Mouse (Mus musculus) A20 (cell line): ENCODE measurements around the gene Psmc3ip.
A peak's percentile ranks its signal among the peaks of the same experiment; 100 is the strongest.

Experiments used
- DNase-seq: peaks from one replicate; pipeline ENCODE4 v3.0.0-alpha.2; 2011; ENCODE audit warnings: low read depth, low spot score

Gene Psmc3ip

DNA sequence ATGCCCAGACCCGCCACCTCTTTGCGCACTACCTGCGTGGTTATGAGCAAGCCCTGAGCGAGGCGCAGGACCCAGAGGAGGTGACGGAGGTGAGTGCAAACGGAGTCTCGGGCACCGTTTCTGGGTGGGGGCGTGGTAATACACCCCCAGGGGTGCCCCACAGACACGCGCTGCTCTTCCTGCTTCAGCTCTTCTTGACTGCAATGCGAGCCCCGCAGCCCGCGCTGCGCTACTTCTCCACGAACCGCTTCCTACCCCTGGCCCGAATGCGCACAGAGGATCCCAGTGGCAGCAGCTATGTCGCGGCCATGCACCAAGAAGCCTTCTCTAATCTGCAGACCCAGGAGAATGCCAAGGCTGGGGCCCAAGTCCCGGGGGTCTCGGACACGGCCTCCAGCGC, 15.5 kb downstream of the Psmc3ip start:
- DNase-seq = no peak

DNA sequence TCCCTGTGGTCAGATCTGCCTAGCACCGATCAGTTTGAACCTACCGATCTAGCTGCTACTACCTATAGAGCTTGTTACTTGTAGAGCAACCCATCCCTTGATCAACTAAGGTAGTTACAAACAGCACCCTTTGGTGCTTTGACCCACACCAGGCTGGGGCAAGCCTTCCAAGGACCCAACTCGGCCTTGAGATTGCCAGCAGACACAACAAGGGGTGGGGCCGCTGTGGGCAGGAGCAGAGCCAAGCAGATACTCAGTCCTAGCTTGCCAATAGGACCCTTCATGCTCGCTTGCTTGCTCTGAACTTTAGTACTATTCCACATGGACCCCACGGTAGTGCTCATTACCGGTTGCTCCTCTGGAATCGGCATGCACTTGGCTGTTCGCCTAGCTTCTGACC, 17.1 kb downstream of the Psmc3ip start, which contains the start of gene Hsd17b1:
TSS of gene Hsd17b1 (plus strand) at position 291 of the 400 bp plus-strand sequence.
- DNase-seq = no peak

DNA sequence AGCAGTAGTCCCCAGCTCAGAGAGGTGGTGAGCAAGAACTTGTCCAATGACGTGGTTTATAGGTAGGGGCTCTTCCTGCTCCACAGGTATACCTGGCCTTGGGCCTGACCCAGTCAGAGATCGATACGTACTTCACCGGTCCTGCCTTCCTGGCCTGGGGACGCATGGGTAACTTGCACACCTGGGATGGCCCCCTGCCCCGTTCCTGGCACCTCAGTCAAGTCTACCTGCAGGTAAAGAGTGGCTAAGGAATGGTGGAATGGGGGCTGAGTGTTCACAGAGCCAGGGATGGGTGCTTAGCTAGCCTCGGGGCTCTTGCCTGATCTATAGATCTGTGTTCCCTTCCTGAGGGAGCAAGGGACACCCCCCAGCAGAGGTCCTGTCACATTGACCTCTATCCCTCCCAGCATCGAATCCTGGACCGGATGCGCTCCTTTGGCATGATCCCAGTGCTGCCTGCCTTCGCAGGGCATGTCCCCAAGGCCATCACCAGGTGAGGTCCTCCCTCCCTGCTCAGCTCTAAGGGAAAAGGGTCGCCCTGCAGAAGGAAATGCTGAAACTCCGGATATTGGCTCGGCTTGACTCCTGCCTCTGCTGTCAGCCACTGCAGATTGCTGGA, 23.3 kb downstream of the Psmc3ip start:
- no peak for DNase-seq

DNA sequence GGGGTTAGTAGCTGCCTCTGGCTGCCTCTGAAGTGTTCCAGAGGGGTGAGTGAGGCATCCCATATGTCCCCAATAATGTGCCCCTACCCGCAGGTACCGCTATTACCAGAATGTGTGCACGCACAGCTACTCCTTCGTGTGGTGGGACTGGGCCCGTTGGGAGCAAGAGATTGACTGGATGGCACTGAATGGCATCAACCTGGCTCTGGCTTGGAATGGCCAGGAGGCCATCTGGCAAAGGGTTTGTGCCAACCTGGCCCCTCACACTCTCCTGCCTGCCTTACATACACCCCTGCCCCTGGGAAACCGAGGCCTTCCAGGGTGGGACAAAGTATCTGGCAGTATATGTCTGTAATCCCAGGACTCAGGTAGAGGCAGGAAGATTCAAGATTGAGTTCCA, 24.2 kb downstream of the Psmc3ip start:
- DNase-seq = no peak

DNA sequence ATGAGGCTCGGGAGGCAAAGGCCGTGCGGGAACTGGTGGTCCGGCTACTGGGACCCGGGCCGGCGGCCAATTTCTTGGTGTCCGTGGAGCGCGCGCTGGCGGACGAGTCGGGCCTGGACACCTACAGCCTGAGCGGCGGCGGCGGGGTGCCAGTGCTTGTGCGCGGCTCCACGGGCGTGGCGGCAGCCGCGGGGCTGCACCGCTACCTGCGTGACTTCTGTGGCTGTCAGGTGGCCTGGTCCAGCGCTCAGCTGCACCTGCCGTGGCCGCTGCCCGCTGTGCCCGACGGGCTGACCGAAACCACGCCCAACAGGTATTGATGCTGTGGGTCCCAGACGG, 25.1 kb downstream of the Psmc3ip start:
- DNase-seq = no peak

DNA sequence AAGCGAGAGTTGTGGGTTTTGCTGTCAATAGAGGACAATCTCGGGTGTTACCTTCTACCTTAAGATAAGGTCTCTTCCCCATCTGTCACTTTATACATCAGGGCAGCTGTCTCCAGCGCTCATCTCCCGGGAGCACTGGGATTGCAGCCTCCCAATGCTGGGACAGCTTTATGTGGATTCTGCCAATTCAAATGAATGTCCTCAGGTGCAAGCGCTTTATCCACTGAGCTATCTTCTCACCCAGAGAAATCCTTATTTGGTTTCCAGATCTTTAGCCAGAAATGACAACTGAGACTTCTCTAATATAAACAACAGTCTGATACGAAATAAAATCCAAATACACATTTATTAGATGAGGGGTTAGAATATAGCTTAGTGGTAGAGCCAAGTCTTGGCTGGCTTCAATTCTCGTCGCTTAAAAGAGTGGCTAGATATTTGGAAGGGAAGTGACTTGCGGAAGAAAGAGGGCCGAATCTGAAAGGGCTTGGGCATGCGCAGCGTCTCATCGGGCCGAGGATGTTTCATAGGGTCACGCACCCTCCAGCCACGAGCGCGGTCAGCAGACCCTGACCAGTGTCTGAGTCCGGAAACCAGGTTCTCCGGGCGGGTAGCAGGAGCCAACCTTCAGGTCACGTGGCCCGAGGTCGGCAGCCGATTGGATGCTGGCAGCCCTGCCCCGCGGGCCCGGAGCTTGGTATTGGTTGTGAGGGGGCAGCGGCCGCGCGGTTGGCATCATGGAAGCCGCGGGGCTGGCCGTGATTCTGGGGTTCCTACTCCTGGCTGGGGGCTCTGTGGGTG, 25.6 kb downstream of the Psmc3ip start, which contains the start of gene Naglu:
TSS of gene Naglu (plus strand) at position 622 of the 798 bp plus-strand sequence.
- peak; percentile 96 for DNase-seq

DNA sequence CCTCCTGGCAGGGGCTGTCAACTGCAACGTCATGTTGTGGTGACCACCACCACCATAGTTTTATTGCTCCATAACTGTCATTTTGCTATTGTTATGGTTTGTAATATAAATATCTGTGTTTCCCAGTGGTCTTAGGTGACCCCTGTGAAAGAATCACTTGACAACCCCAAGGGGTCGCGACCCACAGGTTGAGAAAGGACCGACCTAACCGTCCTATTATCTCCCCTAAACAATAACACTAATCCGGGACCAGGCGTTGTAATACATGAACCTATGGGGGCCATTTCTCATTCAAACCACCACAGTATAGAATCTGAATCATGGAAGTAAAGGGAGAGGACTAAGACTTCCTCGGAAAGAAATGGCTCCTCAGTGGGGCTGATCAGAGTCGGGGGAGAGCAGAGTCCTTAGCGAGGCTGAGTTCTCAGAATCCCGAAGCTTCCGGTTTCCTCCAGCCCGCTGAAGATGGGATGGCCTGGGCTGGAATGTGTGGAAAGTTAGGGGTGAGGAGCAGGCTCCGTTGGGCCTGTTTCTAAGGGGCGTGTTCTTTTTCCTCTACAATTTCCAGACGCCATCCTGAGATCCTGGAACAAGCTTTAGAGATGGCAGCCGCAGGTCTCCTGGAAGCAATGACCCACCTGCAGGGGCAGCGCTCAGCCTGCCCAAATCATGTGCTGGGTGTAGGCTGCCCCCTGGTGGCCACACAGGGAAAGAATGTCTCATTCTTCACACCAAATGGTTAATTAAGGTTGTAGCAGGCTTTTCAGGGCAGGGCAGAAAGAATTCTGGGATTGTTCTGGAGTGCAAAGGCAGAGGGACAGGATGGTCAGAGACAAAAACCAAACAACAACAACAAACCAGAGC, 28.5 kb downstream of the Psmc3ip start:
- peak; percentile 81 for DNase-seq

DNA sequence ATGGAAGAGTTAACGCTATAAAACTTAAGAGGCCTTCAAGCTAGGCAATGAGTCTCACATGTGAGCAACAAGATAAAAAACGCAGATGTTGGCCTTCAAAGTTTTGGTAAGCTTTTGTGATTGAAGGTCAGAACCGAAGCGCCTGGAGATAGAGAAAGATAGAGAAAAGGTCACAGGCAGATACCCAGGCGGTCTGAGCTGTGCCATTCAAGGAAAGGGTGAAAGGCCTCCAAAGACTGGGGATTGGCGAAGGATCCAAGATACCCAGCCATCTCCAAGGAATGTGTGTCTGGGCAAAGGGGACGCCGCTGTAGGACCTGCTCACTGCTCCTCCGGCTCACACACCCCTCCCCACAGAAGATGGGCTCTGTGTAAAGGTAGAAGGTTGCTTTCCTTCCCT, 30.2 kb downstream of the Psmc3ip start:
- DNase-seq = no peak

DNA sequence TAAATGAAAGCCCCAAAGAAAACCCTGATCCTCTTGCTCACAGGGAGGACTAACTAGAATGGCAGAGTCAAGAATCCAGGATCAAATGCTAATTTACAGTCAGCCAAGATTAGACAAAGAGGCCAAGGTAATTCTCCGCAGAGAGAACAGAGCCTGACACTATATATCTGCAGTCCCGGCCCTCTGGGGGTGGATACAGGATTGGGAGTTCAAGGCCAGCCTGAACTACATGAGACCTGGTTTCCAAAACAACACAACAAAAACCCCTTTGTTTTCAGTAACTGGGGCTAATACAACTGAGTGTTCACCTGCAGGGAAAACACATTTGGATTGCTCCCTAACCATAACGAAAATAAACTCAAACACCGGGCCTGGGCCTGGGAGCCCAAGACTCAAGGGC, 30.8 kb downstream of the Psmc3ip start:
- DNase-seq = no peak

DNA sequence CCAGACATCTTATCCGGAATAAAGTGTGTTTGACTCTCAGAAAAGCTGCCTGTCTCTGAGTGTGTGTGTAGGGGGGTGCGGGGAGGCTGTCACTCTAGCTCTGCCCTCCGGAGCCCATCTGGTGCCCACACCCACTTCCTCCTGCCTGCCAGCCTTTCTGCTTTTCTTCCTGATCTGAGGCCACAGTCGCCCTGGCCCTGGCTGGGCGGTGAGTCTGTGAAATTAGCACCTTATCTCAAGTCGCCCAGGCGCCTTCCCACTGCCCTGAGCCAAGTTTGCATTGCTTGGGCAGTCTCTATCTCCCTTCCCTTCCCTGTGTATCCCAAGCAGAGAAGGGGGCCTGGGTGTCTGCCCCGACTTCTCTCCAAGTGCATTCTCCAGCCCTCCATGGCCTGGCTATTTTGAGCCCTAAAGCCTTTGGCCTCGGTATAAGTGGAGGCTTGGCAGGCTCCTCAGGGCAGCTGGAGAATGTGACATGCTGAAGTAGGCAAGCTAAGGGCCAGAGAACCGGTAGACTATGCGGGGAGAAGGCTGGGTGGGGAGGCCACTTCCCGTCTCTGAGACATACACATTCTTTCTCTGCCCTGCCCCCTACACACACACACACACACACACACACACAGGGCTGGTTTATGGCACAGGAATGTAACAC, 31.4 kb downstream of the Psmc3ip start:
- no peak for DNase-seq

DNA sequence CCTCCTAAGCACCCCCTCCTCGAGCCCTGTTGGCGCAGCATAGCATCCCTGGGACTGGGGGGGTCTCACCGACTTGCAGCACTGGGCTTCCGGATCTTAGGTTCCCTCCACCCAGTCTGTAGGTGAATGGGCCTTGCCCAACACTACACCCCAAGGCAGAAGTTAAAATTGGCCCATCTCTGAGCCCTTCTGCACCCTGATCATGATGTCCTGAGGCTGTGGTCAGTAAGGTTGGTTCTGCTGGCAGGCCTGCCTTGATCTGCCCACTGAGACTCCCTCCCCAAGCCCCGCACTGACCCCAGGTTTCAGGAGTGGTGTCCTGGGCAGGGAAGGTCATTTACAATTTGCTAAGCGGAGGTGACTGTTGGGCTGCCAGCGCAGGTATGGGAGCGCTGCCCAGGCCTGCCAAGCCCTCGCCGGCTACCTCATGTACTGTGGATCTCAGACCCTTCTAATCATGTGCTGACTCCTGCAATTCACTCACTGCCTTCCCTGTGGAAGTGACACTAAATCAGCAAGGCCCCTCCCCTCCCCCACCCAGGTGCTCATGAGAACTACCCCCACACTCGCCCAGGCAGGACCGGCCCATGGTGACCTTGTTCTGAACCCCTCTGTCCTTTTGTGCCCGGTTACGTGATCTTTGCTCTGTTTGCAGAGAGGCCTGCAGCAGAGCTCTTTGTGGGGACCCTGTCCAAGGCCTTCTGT, 32.1 kb downstream of the Psmc3ip start:
- no peak for DNase-seq

DNA sequence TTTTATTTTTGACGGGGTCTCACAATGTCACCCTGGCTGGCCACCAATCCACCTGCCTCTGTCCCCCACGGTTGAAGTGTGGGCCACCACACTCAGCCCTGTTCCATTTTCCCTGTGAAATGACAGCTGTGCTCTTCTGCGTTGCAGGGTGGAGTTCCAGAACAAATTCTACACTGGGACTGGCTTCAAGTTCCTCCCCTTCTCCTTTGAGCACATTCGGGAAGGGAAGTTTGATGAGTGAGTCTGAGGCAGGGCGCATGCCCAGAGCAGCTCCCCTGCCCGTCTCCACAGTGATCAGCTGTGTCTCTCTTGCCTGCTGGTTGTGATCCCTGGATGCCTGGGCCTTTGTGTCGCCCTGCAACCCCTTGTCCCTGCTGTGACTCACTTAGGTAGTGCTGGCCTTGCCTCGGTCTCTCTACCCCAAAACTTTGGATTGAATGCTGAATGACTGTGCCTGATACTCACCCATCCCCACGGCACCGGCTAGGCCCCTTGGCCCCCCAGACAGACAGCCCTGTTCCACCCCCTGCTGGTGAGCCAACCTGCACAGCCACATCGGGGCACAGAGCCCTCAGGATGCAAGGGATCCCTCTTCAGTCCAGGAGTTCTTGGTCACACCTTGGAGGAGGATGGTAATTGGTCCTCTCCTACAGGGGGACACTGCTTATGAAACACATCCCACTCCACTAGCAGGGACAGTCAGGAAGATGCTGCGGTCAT, 32.9 kb downstream of the Psmc3ip start:
- no peak for DNase-seq

DNA sequence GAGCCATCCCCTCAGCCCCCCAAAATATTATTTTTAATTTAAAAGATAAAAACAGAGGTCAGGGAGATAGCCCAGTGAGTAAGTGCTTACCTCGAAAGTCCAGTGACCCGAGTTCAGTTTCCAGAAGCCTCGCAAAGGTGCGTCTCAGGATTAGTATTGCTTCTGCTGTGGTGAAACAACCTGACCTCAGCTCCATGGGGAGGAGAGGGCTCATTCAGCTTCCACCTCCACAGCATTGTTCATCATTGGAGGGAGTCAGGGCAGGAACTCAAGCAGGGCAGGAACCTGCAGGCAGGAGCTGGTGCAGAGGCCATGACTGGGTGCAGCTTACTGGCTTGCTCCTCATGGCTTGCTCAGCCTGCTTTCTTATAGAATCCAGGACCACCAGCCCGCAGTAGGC, 34.2 kb downstream of the Psmc3ip start:
- DNase-seq = no peak

DNA sequence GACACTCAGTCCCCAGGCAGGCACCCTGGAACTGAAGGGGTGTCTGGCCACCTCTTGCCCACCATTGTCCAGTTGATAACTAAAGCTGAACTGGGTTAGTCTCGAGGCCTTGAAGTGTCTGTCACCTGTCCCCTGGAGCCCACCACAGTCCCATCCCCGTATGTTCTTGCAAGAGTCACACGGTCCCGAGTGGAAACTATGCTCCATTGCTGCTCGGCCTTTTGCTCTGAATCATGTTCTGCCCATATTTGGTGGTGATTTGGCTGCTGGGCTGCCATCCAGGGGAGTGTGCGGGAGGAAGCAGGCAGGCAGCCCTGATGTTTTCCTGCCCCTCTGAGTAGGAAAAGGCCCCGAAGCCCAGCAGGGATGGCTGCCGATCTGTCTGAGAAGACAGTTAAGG, 35.1 kb downstream of the Psmc3ip start:
- DNase-seq = no peak

DNA sequence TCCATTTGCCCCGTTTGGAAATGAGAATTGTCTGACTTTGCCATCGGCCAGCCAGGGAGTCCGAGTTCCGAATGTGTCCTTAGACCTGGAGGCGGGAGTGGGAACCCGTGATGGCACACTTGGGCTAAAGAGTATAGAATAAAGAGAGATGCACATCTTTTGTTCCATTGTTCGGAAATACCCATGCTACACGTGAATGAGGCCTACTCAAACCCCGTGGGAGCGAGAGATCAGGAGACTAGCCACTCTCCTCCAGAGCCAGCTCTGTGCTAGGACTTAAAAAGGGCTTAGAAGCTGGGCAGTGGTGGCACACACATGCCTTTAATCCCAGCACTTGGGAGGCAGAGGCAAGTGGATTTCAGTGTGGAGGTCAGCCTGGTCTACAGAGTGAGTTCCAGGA, 35.8 kb downstream of the Psmc3ip start:
- DNase-seq = no peak

DNA sequence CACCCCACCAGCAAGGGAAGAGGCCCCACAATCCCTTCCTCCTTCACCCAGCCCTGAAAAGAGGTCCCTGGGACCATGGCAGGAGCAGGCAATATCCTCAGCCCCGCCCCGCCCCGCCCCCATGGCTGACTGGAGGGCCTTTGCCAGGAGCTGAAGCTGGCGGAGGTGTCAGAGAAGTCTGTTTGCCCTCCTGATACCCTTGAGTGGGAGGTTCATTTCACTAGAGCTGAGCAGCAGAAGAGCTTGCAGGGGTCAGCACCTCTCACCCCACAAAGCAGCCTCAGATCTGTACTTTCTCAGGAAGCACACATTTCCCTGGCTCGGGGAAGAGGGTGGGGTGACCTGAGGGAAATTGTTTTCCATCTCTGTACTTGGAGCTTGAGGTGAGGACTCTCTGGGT, 36.5 kb downstream of the Psmc3ip start:
- DNase-seq = no peak

DNA sequence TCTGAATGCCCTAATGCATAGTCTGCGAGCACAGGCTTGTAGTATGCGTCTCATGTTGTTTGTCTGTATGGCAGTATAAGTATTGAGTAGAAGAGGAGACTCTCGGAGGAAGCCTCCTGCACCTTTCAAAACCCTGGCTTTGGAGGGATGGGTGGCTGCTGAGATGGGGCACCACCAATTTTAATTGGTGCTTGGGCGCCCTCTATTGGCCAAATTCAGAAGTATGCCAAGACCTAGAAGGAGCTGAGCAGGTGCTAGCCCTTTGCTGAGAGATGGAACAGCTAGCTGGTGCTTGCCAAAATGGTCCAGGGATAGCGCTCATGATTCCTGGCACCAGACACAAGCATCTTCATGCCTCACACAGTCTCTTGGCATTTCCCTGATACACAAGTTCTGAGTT, 37.4 kb downstream of the Psmc3ip start:
- DNase-seq = peak; percentile 81

DNA sequence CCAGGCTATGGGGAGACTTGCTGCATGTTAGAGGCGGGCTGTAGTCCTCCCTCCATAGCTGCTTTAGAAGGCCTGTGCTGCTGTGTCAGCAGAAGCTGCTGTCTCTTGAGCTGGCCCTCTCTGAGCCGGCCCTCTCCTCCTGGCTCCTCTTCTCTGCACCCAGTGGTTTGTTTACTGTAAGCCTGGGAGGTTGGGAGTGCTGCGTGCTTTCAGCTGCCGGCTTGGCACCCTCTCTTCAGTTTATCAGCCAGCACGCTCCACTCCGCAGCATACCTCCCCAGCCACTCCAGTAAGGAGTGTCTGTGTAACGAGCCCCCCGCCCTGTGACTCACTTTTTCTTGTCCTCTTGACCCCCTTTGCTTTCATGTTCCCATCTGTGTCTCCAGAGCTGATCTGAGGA, 38.4 kb downstream of the Psmc3ip start:
- DNase-seq = no peak

DNA sequence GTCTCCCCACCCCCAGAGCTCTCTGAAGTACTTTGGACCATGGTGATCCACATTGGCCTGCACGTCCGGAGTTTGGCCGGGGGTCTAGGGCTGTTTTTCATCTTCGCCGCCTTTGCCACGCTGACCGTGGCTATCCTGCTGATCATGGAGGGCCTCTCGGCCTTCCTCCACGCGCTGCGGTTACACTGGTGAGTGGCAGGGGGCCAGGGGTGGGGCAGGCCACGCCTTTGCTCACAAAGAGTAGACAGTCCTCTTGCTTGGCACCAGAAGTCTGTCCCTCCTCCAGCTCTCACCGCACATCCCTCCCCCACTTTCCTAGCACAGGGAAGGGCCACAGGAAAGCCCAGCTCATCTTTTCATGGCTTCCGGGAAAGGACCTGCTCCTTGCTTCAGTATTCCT, 39.8 kb downstream of the Psmc3ip start:
- no peak for DNase-seq

DNA sequence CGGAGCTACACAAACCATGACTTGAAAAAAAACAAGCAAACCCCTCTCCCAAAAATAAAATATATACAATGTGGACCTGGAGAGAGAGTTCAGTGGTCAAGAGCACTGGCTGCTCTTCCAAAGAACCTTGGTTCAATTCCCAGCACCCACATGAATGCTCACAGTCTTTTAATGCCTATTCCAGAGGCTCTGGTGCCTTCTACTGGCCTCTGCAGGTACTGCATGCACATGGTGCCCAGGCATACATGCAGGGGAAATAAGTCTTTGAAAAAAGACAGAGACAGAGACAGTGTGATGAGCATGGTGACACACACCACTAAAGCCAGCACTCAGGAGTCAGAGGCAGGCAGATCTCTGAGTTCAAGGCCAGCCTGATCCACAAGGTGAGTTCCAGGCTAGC, 41.3 kb downstream of the Psmc3ip start:
- peak; percentile 39 for DNase-seq
